Mouse (Mus musculus) urinary bladder, postnatal 36 days (tissue): ENCODE measurements around the gene Zfp266.
"Not testable (repeated sequence)": the region's sequence is repeated elsewhere in the genome, so short reads cannot be mapped to it uniquely, and the experiment has no call there.

Source experiments
- DNase-seq, 2 experiments: peaks; one replicate each; pipeline ENCODE4 v3.0.0; 2022; ENCODE audit warnings: low spot score in 2 of 2, mixed read lengths in 1 of 2

Gene Zfp266

DNA sequence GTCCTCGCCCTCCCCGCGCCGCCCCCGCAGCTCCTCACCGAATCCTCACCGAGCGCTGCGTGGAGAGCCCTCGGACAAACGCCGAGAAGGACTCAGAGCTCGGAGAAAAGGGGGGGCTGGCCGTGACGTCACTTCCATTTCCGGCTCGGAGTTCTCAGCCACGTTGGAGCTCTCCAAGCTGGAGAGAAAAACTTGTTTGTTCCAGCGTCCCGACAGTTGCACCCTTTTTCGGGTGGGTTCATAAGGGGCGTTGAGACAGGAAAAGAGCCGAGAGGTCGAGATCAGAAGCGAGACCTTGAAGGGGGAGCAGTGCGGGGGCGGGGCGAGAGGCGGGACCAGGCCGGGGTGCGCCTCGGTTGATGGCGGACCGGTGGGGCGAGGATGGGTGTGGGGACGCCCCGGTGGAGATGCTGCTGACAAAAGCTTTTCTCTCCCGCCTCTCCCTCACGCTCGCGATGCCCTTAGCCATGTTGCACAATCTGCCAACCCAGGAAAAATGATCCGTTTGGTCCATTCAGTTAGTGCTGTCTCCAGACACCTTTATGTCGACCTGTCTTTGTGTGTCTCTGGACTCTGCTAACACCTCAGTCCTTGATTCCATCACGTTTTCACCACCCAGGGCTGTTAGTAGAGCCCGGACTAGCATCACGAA lies at the start of gene Zfp266:
Zfp266 (minus strand) TSS at position 112 of the 652 bp plus-strand sequence.
- DNase-seq: peak; percentile 89 to 90

- DNase-seq: not testable (repeated sequence)
These were observed 44.3 kb upstream of the Zfp266 start for GRCm38 (mm10) chr9:20565326-20566030.

DNA sequence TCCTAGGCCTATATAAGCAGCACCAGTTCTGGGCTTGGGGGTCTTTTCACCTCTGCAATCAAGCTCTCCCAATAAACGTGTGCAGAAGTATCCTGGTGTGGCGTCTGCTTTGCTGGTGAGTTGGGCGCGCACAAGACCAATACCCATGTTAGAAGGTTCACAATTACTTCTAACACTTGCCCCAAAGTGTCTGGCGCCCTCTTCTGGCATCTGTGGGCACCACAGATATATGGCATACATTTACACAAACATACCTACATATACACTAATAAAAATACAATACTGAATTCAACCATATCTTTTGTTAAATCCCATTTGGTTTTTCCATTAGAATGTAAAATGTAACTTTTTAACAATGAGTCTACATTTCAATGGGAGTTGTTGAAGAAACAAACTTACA lies 41.0 kb upstream of the Zfp266 start:
- no peak for DNase-seq

DNA sequence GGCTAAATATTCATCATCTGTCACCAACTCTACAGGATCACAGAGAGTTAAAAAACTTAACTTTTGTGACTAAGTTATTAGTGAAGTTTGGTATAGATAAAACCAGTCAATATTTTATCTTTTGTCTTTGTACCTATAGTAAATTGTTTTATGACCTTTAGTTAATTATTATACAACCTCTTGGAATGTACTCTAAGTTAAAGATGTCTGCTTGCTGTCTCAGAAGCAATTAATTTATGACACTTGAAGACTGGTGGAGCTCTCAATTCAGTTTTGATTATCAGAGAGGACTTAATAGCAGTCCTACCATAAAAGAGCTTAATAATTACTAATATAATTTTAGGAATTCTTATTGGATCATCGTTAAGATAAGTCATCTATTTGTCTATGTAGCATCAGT lies 31.5 kb upstream of the Zfp266 start:
- DNase-seq: no peak

GRCm38 (mm10) chr9:20551781-20552275 lies 30.6 kb upstream of the Zfp266 start:
- DNase-seq: no peak

GRCm38 (mm10) chr9:20545151-20545550 lies 23.9 kb upstream of the Zfp266 start:
- DNase-seq: no peak

DNA sequence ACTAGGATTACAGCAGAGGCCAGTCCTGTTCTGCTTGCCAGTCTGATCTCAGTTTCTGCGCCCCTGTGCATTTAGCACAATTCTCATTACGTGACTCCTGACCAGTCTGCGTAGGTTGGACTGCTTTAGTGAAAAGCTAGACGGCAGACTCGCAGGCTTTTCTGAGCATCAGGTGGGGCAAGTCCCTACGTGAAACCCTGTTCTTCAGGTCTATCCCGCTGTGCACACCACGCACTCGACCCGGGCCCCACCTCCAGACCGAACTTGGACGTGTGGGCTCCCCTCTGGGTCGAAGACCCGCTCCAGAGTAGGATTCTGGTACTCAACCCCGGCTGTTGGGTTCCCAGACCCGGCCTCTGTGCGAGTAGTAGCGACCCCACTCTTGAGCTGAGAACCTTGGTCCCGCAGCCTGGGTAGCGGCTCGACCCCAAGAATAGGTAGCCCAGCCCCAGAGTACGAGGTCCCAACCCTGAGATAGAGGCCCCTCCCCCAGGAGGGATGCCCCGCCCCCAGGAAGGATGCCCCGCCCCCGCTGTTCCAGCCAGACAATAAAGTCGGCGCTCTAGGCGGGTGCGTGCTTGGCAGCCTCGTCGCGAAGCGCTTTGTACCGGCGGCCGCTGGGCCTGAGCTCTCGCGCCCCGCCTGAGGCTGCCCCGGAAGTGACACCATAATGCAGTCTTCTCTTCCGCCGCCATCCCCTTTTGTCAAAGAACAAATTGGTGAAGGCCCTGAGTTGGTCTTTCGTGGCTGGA lies 23.0 kb upstream of the Zfp266 start:
- DNase-seq: peak; percentile 83 to 89

DNA sequence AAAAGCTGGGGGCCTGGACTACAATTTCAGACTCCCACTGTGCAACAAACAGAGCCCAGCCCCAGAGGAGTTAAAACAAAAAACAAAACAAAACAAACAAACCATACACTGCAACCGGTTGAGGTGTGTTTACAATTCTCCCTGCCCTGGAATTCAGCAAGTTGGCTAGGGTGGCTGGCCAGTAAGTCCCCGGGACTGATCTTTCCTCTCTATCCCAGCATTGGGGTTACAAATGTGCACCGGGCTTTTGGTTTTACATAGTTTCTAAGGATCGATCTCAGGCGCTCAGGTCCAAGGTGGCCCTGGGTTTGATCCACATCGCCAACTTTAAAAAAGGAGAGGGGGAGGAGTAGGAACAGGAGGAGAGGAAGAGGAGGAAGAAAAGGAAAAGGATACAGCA lies 22.3 kb upstream of the Zfp266 start:
- peak in 1 of 2 experiments; percentile 26 for DNase-seq

DNA sequence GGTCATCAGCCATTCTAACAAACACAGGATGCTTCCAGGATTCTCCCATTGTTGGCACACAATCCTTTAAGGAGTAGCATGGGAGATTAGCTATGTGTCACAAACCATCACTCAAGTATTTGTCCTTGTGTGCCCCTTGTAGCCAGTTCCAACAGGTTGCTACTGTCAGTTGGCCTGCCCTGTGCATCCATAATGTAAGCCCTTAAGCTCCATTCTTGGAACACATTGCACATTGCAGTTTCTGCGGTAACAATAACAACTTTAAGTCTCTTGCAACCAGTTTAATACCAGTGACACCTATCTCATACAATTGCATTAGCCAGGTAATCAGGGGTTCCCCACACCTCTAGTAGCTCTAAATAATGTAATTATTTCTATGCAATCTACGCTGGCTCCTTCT lies 15.4 kb upstream of the Zfp266 start:
- no peak for DNase-seq

- DNase-seq: no peak
These were observed 13.2 kb upstream of the Zfp266 start for GRCm38 (mm10) chr9:20534326-20534926.

DNA sequence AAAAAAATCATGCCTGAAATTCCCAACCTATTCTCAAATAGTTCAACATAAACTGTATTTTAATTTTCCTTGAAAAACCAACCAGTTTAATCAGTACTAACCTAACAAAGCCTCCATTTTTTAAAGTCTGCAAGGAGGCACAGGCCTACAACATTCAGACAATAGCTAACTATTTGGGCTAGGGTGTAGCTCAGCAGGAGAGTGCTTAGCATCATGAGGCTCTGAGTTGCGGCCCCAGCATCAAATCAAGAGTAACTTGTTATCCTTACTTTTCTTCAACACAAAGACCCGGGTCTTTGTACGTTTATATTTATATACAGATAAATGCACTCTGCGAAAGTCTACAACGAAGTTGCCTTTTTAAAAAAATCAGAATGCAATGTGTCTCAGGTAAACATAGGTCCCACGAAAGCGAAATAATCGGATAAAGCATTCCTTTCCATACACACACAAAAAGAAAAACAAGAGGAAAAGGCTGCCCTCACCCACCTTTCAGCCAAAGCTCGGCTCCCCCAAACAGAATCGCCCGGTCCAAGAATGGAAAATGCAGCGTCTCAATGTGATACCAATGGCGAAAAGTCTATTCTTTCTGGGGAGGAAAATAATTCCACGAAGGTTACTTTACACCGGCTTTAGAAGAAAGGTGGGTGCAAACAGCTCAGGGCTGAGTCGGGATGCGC lies 546 bp downstream of the Zfp266 start:
- no peak for DNase-seq

DNA sequence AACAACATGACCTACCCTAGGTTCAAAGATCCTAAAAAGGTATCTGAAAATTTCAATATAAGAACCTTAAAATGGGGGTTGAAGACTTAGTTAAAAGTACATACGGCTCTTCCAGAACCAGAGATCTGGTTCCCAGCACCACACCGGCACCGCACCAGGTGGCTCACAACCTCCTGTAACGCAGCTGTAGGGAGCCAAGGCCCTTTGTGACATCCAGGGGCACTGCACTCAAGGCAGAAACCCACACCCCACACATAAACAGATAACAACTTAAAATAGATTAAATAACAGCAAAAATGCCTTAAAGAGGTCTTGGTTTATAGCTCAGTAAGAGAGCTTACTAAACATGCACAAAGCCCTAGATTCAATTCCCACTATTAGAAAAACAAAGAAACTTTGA lies 1.3 kb downstream of the Zfp266 start:
- DNase-seq: no peak

DNA sequence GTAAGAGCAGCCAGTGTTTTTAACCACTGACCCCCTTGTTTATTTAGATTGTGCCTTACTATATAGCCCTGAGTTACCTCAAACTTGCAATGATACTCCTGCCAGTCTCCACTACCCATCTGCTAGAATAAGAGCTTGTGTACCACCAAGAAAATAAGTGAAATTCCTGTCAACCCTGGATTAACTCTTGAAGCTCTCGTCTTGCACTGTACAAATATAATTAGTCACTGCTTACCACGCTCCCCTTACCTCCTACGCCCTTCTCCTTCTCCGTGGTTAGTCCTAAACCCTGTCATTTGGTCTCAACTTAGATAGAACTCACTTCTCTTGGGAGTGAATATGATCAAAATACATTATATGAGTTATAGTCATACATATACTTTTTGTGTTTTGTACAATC lies 2.5 kb downstream of the Zfp266 start:
- DNase-seq: no peak

GRCm38 (mm10) chr9:20517727-20518126 lies 3.5 kb downstream of the Zfp266 start:
- no peak for DNase-seq

- DNase-seq: no peak
These were observed 7.2 kb downstream of the Zfp266 start for GRCm38 (mm10) chr9:20514016-20514415.

GRCm38 (mm10) chr9:20512714-20513113 lies 8.5 kb downstream of the Zfp266 start:
- no peak for DNase-seq

DNA sequence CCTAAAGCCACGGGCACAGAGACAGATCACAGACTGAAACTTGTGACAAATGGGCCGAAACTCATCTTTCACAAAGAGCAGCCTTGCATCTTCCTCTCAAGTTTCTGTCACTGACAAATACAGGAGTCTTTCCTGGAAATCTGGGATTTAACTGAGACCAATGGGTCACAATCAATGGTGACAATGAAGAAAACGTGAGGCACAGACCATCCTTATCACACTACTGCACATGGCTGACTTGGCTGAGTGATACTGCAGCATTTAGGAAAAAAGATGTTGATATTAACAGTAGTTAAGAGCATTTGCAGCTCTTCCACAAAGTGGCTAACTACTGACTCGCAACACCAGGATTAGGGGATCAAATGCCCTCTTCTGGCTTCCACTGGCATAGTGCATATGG lies 9.6 kb downstream of the Zfp266 start:
- DNase-seq: no peak

DNA sequence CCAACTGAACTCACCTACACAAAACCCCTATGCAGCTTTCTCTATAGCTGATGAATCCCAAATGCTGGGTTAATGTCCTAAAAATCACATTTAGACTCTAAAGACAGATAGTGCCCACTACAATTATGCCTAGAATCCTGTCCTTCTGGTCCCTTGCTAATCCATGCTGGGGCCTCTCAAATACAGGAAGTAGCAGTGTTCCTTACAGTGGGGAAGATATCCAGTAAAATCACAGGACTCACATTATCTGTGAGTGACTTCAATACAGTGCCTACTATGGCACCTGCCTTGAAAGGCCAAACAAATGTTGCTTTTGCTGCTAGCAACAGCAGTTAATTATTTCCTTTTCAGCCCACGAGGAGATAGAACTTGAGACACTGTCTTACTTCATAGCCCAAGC lies 10.9 kb downstream of the Zfp266 start:
- no peak for DNase-seq

GRCm38 (mm10) chr9:20509676-20510075 lies 11.5 kb downstream of the Zfp266 start:
- DNase-seq: no peak

DNA sequence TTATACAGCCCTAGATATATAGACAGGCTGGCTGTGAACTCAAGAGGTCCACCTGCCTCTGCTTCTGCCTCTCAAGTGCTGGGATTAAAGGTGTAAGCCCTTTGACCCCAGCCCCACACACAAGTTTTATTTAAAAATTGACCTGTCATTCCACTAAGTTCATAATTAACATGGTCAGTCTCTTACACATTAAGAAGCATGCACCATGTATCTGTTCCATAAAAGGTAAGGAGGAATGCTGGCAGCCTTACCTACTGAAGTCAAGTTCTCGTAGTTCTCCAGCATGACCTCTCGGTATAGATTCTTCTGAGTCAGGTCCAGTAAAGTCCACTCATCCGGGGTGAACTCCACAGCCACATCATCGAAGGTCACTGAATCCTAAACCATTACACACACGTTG lies 16.4 kb downstream of the Zfp266 start:
- no peak for DNase-seq

- DNase-seq: peak in 1 of 2 experiments; percentile 5
These were observed 27.9 kb downstream of the Zfp266 start for GRCm38 (mm10) chr9:20493281-20493680.
